Mouse (Mus musculus) embryonic stem cell, embryonic (primary cell): Measurements from ENCODE around the gene H2-Q10.
"Not testable (repeated sequence)": the region's sequence is repeated elsewhere in the genome, so short reads cannot be mapped to it uniquely, and the experiment has no call there.

ENCODE experiments used
- CTCF ChIA-PET, 4 experiments: fragments of 300-600 bp in 2 of 4; fragments of 350-600 bp in 2 of 4; sonication (Branson Sonifier 250); formaldehyde crosslinking; loops; one replicate each; lab custom pipeline; 2022; ENCODE audit warnings: inconsistent platforms in 2 of 4; lab: Charles Lee
- POLR2A ChIA-PET, 4 experiments: fragments of 300-600 bp in 2 of 4; fragments of 350-600 bp in 2 of 4; sonication (Branson Sonifier 250); formaldehyde crosslinking; loops; one replicate each; lab custom pipeline; 2022; ENCODE audit warnings: antibody characterized with exemption in 4 of 4, inconsistent platforms in 1 of 4; lab: Charles Lee

Gene H2-Q10

DNA sequence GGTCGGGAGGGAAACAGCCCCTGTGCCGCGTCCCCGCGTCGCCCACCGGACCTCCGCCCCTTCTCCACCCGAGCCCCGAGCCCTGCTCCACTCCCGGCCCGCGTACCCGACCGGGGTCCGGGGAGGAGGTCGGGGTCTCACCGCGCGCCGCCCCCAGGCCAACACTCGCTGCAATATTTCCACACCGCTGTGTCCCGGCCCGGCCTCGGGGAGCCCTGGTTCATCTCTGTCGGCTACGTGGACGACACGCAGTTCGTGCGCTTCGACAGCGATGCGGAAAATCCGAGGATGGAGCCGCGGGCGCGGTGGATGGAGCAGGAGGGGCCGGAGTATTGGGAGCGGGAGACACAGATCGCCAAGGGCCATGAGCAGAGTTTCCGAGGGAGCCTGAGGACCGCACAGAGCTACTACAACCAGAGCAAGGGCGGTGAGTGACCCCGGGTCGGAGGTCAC is 30.6 kb upstream of the H2-Q10 start:
- POLR2A ChIA-PET, result interaction anchor here in 1 of 4 experiments (0.5 kb wide), 1 partner anchor 45 kb away, joined by 3 read pairs; no protein-coding TSS in a partner anchor
- CTCF ChIA-PET, result interaction anchor here in 1 of 4 experiments (0.6 kb wide), 2 partner anchors 758 to 1462 kb away, joined by 4 to 6 read pairs; no protein-coding TSS in a partner anchor

DNA sequence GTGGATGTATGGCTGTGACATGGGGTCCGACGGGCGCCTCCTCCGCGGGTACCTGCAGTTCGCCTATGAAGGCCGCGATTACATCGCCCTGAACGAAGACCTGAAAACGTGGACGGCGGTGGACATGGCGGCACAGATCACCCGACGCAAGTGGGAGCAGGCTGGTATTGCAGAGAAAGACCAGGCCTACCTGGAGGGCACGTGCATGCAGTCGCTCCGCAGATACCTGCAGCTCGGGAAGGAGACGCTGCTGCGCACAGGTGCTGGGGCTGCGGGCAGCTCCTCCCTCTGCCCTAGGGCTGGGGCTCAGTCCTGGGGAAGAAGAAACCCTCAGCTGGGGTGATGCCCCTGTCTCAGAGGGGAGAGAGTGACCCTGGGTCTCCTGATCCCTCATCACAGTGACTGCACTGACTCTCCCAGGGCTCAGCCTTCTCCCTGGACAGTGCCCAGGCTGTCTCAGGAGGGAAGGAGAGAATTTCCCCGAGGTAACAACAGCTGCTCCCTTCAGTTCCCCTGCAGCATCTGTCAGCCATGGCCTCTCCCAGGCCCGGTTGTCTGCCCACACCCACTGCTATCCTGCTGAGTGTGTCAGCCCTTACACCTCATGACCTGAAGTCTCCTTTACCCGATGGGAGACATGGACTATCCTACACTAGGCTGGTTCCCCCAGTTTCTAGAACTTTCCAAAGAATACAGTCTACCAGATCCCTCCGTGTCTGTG is 29.8 kb upstream of the H2-Q10 start:
- POLR2A ChIA-PET, result interaction anchor here in 1 of 4 experiments (0.5 to 0.7 kb wide), 2 partner anchors 45 to 95 kb away, joined by 3 read pairs; no protein-coding TSS in a partner anchor
- CTCF ChIA-PET, result interaction anchor here in 1 of 4 experiments (0.6 to 0.8 kb wide), 3 partner anchors 20 to 1463 kb away, joined by 4 to 6 read pairs (median 5); no protein-coding TSS in a partner anchor

DNA sequence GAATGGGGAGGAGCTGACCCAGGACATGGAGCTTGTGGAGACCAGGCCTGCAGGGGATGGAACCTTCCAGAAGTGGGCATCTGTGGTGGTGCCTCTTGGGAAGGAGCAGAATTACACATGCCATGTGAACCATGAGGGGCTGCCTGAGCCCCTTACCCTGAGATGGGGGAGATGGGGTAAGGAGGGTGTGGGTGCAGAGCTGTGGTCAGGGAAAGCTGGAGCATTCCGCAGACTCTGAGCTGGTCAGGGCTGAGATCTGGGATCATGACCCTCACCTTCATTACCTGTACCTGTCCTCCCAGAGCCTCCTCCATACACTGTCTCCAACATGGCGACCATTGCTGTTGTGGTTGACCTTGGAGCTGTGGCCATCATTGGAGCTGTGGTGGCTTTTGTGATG is 27.5 kb upstream of the H2-Q10 start:
- CTCF ChIA-PET, result interaction anchor here in 3 of 4 experiments (0.6 to 1.6 kb wide), 3 partner anchors 8 to 322 kb away, joined by 3 to 4 read pairs (median 3); no protein-coding TSS in a partner anchor

DNA sequence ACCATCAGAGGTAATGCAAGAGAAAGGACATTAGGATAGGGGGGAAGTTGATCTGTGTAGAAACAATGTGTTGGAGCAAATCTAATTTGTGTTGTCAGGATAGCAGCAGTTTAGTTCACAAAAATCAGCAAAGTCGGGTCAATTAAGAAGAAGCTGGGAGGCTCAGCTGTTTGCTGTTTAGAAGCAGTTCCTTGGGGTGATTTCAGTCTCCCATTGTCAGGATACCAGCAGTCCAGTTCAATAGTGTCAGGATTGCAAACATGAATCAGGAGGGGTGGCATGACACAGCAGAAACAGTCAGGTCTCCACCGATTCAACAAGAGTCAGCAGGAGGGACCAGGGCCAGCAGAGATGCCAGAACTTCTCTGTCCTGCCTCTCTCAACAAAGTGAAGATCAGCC is 25.4 kb upstream of the H2-Q10 start:
- CTCF ChIA-PET, POLR2A ChIA-PET: not testable (repeated sequence)

More for the DNA sequence above, 27.5 kb upstream of the H2-Q10 start:
- POLR2A ChIA-PET, result not testable (repeated sequence)

DNA sequence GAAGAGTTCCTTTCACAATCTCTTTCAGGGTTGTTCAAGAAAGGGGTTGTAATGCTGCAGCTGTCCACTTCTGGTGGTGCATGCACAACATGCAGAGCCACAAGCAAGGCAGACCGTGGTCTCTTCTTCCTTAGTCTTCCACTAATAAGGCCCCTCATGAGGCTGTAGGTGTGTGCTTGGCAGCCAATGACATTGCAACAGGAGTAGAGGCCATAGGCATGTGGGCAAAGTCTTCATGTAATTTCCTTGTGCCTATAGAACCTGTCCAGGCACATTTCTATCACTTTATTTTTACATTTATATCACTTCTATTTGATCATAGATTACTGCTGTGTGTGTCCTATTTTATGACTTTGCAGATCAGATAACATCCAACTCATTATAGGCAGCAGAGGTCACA is 11.6 kb upstream of the H2-Q10 start:
- CTCF ChIA-PET, result not testable (repeated sequence)

DNA sequence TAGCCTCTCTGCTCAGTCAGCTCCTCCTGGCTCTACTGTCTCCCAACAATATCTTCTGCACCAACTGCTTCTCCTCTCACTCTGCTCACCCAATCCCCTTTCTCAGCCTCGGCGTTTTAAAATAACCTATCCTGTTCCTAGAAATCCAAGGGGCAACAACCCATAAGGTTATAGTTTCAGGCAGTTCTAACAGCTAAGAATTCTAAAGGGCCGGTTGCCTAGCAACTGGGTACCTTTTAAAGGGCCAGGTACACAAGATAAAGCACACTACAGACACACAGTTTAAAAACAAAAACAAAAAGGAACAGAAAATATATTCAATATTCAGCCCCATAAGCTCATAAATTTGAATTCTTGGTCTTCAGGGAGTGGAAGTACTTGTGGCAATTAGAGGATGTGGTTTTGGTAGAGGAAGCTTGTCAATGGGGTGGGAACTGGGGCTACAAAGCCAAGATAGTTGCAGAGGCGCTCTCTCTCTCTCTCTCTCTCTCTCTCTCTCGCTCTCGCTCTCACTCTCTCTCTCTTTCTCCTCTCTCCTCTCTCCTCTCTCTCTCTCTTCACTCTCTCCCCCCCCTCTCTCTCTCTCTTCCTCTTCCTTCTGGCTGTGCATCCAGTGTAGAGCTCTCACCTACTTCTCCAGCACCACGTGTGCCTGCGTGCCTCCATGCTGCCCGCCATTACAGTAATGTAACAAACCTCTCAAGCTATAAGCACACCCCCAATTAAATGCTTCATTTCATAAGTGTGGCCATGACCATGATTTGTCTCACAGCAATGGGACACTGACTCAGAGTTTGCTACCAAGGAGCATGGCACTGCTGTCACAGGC is 9.2 kb upstream of the H2-Q10 start:
- CTCF ChIA-PET, POLR2A ChIA-PET: not testable (repeated sequence)

More for the DNA sequence above, 11.6 kb upstream of the H2-Q10 start:
- POLR2A ChIA-PET, result not testable (repeated sequence)

DNA sequence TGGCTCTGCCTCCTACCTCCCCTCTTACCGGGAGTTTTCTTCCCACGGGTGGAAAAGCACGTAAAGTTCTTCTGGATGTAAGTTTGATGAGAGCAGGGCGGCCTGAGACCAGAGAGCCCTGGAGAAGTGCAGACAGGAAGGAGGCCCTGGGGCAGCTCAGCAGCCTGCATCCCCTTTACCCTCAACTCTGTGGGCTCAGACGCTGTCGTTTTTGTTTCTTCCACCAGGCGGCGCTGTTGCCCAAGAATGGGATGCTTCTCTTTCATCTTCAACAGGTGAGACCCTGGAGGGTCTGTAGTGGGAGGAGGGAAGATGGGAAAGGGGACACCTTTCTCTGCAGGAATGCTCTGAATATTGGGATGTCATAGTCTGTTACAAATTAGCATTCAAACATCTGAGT is 4.2 kb upstream of the H2-Q10 start:
- ChIA-PET CTCF (interaction anchor here (0.5 to 1.7 kb wide), 24 partner anchors 9 to 1463 kb away, joined by 3 to 12 read pairs (median 3); partner anchors contain the start of genes Cchcr1 (in 1 of the 4) and Tcf19 (in 1 of the 4)), POLR2A (interaction anchor here in 1 of 4 experiments (0.6 kb wide), 1 partner anchor 338 kb away, joined by 3 read pairs; no protein-coding TSS in a partner anchor)

DNA sequence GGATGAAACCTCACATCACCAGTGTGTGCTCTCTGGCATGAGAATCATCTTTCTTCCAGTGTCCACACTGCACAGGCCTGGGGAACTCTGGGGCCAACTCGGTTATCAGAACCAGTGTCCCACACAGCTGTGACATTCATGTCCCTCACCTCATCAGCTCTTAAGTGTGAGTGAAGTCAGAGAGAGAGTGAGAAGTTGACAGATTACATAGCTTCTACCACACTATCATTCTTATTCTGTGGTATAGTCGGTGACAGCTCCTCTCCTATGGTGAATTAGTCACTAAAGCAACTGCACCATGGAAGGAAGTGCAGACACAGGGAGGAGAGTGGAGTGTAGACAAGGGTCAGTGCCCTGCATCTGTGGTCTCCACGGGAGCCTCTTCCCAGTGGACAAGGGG is 953 bp upstream of the H2-Q10 start:
- ChIA-PET CTCF (interaction anchor here in 2 of 4 experiments (0.6 to 1.1 kb wide), 3 partner anchors 260 to 1490 kb away, joined by 3 to 9 read pairs (median 3); no protein-coding TSS in a partner anchor), POLR2A (interaction anchor here in 1 of 4 experiments (0.9 kb wide), 1 partner anchor 33 kb away, joined by 3 read pairs; no protein-coding TSS in a partner anchor)

DNA sequence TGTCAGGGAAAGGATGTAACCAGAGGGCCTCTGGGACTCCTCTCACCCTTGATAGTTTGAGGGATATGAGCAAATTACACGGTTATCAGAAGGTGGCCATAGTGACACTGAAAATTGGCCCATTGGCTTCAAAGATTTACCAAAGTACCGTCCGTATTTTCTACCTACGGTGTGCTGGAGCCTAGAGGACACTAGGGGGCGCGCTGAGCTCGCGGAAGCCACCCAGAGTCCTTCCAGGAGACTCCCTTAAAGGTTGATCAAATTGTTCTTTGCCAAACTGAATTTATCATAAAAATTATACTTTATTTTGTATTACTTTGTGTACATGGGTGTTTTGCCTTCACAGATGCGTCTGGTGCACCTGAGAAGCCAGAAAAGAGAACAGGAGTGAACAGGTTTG is 14.2 kb downstream of the H2-Q10 start:
- ChIA-PET POLR2A (interaction anchor here in 3 of 4 experiments (0.9 to 24.5 kb wide), 11 partner anchors 8 to 95 kb away, joined by 3 to 630 read pairs (median 5); partner anchors contain the start of genes Pou5f1 (in 2 of the 3), Cchcr1 (in 1 of the 3), Psors1c2 (in 1 of the 3) and Tcf19 (in 1 of the 3)), CTCF (interaction anchor here (0.5 to 4.3 kb wide), 41 partner anchors 8 to 765 kb away, joined by 3 to 46 read pairs (median 4); partner anchors contain the start of genes Cchcr1 (in 1 of the 4), Pou5f1 (in 1 of the 4) and Tcf19 (in 1 of the 4))

DNA sequence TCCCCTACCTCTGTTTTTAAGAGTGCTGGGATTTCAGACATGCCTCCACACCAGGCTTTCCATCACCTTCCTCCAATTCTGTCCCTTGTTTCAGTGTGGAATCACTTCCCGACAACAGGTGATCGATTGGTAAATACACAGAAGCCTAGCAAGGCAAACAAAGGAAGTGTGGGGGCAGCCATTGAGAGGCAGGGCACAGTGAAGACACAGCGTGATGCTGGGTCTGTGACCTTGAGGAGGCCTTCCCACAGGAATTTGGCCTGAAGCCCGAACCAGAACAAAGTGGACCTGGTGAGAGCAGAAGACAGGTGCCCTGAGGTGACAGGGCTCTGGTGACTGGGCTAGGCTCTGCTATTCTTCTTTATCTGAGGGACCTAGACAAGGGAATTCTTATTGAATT is 15.8 kb downstream of the H2-Q10 start:
- ChIA-PET POLR2A (interaction anchor here (0.5 to 24.5 kb wide), 17 partner anchors 8 to 352 kb away, joined by 3 to 630 read pairs (median 5); partner anchors contain the start of genes Pou5f1 (in 3 of the 4), Cchcr1 (in 1 of the 4) and Tcf19 (in 1 of the 4)), CTCF (interaction anchor here (0.5 to 4.3 kb wide), 25 partner anchors 9 to 402 kb away, joined by 3 to 46 read pairs (median 4); partner anchors contain the start of genes Cchcr1 (in 1 of the 4), Flot1 (in 1 of the 4), Pou5f1 (in 1 of the 4) and Tcf19 (in 1 of the 4))

DNA sequence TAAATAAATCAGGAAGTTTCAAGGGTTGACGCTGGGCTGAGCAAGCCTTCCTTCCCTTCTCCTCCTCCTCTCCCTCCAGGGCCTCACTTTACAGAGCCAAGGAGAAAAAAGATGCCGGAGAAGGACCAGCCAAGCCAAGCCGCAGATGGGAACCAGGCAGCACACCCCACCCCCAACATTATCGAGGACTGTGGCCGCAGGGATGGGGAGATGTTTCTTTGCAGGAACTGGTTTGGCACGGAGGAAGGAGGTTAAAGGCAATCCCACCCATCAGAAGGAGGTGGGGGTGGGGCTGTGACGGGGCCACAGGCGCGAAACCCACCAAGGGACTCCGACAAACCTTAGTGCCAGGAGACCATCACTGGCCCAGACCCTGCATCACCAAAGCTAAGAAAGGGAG is 16.8 kb downstream of the H2-Q10 start:
- CTCF ChIA-PET, result interaction anchor here in 3 of 4 experiments (0.6 to 4.3 kb wide), 8 partner anchors 17 to 257 kb away, joined by 3 to 46 read pairs (median 9); partner anchors contain the start of gene Pou5f1 (in 1 of the 3)
- POLR2A ChIA-PET, result interaction anchor here (0.6 to 24.5 kb wide), 11 partner anchors 10 to 192 kb away, joined by 3 to 630 read pairs (median 9); partner anchors contain the start of genes Pou5f1 (in 2 of the 4), Cchcr1 (in 1 of the 4) and Tcf19 (in 1 of the 4)

DNA sequence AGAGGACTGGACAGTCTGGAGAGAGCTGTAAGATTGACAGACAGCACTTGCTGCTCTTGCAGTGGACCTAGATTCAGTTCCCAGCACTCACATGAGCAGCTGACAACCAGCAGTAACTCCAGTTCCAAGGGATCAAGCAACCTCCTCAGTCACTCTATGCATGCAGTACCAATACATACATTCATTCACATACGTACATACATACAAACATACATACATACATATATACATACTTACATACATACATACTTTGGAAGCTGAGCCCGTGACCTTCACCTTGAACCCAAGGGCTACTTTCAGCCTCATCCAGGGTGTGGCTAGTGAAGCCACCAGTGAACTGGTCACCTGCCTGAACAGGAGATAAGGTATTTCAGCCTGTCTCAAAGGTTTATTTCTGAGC is 18.2 kb downstream of the H2-Q10 start:
- POLR2A ChIA-PET, result interaction anchor here in 3 of 4 experiments (0.6 to 24.5 kb wide), 20 partner anchors 9 to 349 kb away, joined by 3 to 630 read pairs (median 5); partner anchors contain the start of genes Pou5f1 (in 3 of the 3), Cchcr1 (in 2 of the 3), Tcf19 (in 2 of the 3) and Cdsn (in 1 of the 3)
- CTCF ChIA-PET, result interaction anchor here (0.6 to 3.8 kb wide), 24 partner anchors 9 to 301 kb away, joined by 3 to 36 read pairs (median 5); partner anchors contain the start of gene Pou5f1 (in 1 of the 4)

DNA sequence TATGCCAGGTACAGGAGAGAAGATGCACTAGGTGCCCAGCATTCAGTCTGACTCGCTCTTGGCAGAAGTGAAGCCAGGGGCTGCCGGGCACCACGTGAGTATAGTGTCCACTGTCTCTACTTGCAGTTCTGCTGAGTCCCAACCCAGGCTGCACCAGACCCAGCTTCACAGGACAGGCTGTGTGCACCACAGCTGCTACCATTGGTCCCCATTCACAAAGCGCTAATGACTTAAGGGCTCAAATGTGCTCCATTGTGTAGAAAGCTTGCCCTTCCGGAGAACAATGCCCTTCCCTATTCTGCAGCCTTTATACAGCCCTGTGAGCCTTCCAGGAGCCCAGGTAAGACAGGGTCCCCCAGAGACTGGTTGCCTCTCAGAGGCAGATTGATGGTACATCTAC is 20.4 kb downstream of the H2-Q10 start:
- ChIA-PET POLR2A (interaction anchor here (0.7 to 24.5 kb wide), 29 partner anchors 10 to 103 kb away, joined by 3 to 630 read pairs (median 5); partner anchors contain the start of genes Pou5f1 (in 3 of the 4), Tcf19 (in 3 of the 4), Cchcr1 (in 2 of the 4) and Cdsn (in 1 of the 4)), CTCF (interaction anchor here (0.6 to 3.8 kb wide), 26 partner anchors 12 to 382 kb away, joined by 3 to 36 read pairs (median 5); partner anchors contain the start of genes Pou5f1 (in 1 of the 4) and Psors1c2 (in 1 of the 4))

DNA sequence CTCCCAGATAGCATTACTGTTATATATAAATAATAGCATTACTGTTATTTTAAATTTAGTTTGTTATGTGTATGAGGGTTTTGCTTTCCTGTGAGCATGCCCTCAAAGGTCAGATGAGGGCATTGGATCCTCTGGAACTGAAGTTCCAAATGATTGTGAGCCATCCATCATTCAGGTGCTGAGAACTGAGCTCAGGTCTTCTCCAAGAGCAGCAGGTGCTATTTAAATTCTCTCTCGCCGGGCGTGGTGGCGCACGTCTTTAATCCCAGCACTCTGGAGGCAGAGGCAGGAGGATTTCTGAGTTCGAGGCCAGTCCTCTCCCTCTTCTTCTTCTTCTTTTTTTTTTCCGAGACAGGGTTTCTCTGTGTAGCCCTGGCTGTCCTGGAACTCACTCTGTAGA is 27.2 kb downstream of the H2-Q10 start:
- ChIA-PET POLR2A (interaction anchor here (0.6 to 24.5 kb wide), 19 partner anchors 8 to 98 kb away, joined by 3 to 630 read pairs (median 5); partner anchors contain the start of genes Cchcr1 (in 2 of the 4), Pou5f1 (in 2 of the 4), Psors1c2 (in 1 of the 4) and Tcf19 (in 1 of the 4)), CTCF (interaction anchor here in 3 of 4 experiments (0.6 to 3.3 kb wide), 24 partner anchors 7 to 267 kb away, joined by 3 to 46 read pairs (median 5); partner anchors contain the start of genes Cchcr1 (in 1 of the 3) and Ddr1 (in 1 of the 3))

DNA sequence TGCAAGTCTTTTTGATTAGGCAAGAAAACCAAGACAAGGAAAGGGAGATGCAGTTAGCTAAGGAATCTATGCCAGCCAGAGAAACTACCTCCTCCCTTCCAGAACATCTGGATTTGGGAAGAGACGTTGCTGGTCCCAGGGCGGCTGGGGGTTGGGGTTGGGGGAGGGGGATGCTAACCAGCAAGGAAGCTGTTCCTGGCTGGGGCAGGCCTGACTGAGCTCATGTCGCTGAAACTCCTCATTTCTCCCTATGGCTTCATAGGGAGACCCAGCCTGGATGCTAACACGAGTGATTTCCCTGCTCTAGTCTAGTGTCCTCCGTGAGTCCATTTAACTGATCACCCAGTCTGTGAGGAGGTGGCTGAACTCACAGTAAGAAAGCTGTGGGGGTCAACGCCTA is 32.3 kb downstream of the H2-Q10 start:
- ChIA-PET POLR2A (interaction anchor here in 3 of 4 experiments (0.6 to 24.5 kb wide), 39 partner anchors 7 to 428 kb away, joined by 3 to 630 read pairs (median 4); partner anchors contain the start of genes Cchcr1 (in 3 of the 3), Tcf19 (in 3 of the 3), Ddx39b (in 1 of the 3) and H2-Q10 (in 1 of the 3)), CTCF (interaction anchor here (0.6 to 6.3 kb wide), 19 partner anchors 11 to 271 kb away, joined by 3 to 52 read pairs (median 5); no protein-coding TSS in a partner anchor)

DNA sequence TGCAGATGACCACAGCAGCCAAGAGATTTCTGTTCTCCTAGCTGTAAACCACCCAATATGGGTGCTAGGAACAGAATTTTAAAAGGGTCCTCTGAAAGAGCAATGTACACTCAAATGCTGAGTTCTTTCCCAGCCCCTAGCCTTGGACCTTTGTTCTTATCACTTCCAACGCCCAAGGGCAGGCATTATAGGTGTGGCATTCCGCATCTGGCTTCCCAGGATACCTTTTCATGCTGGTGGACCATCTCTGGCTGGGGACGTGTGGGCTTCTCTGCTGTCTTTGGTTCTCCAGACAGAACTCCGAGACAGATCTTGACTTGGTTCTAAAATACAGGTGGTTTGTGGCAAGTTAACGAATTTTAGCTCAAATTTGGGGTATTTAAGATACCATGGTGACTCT is 32.9 kb downstream of the H2-Q10 start:
- POLR2A ChIA-PET, result interaction anchor here in 3 of 4 experiments (0.6 to 24.5 kb wide), 35 partner anchors 7 to 760 kb away, joined by 3 to 630 read pairs (median 5); partner anchors contain the start of genes Cchcr1 (in 3 of the 3), Tcf19 (in 3 of the 3), Ddx39b (in 1 of the 3) and H2-Q10 (in 1 of the 3)

More for the DNA sequence above, 32.9 kb downstream of the H2-Q10 start:
- CTCF ChIA-PET, result interaction anchor here in 3 of 4 experiments (0.6 to 6.3 kb wide), 15 partner anchors 10 to 271 kb away, joined by 3 to 52 read pairs (median 5); no protein-coding TSS in a partner anchor
